In the genomic region with DNA sequence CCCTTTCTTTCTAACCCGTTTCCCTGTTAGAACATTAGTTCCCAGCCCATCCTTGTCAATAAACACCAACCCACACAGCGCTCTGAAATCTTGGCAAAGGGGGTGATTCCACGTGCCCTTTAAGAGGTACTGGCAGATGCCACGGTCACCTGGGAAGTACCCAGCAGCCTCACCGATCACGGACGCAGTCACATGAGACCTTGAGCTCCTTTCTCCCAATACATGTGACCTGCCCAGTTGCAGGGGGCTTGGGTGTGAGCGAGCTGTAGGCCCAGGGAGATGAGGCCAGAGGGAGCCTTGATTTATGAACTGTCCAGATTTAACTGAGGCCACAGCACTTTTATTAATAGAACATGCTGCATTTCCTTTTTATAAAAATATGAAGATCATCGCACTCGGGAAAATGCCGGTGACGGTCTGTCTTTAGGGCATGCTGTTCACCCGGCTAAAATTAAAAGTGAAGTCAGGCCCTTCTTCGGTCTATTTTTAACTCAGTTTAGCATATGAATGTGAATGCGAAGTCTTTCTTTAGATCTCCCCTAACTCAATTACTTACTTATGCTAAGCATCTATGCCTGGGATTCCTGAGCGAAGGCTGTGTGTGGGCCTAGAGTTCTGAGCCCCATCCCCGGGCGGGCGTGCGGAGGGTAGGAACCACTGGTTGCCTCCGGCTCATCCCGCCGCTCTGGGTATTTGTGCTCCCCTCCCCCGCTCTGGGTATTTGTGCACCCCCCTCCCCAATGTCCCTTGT, we compare ENCODE assay signal across 9 mouse cellular contexts. TPM values are rescaled to one million over a fixed set of nuclear protein-coding genes. Genes with fewer than 3 reads are reported as not detected.
DNase-seq lines count a peak whose midpoint lies in the region; ATAC-seq and TF ChIP-seq lines count a peak whose summit lies in the region.
"Had no signal": no experiment of that assay in that cellular context is flagged by ENCODE, and none has a peak within 500 bp of the region (broad histone marks: within the 10 kb centered on the region; RNA-seq: fewer than 3 reads in every experiment).

No protein-coding gene starts in this region.

- no peaks in the 10 kb centered on the region for H3K27me3 ChIP-seq in forebrain, postnatal 0 days (ENCODE audit: insufficient read depth, low read length)
- H3K27me3 ChIP-seq in hindbrain, embryonic 12.5 days, result no peaks in the 10 kb centered on the region; the same call in 1 of the 2 replicates

- peak; percentile 45; the same call in 1 of the 2 replicates for ATAC-seq in forebrain, postnatal 0 days
- peak; percentile 68; the same call in 1 of the 2 replicates for ATAC-seq in hindbrain, embryonic 12.5 days (ENCODE audit: low FRiP score)

- H3K9ac ChIP-seq in forebrain, postnatal 0 days, result no peak overlapping the region
- no peak overlapping the region for H3K9ac ChIP-seq in hindbrain, embryonic 12.5 days

- no peaks in the 10 kb centered on the region for H3K36me3 ChIP-seq in forebrain, postnatal 0 days (ENCODE audit: insufficient read depth)
- H3K36me3 ChIP-seq in hindbrain, embryonic 12.5 days, result no peaks in the 10 kb centered on the region

- 29% methylated on average over 24 of the region's 24 CpGs for WGBS in forebrain, postnatal 0 days
- WGBS in hindbrain, embryonic 12.5 days, result 27% methylated on average over 24 of the region's 24 CpGs

- no peak overlapping the region; the same call in 1 of the 2 replicates for H3K4me3 ChIP-seq in forebrain, postnatal 0 days (ENCODE audit: low read depth, low read length)
- no peak overlapping the region for H3K4me3 ChIP-seq in hindbrain, embryonic 12.5 days

- peaks cover 9% of the 10 kb centered on the region for H3K4me1 ChIP-seq in forebrain, postnatal 0 days (ENCODE audit: insufficient read depth)
- H3K4me1 ChIP-seq in hindbrain, embryonic 12.5 days, result peaks cover 32% of the 10 kb centered on the region

- TF ChIP-seq CTCF in forebrain, postnatal 0 days (IDR thresholded peaks at IDR 0.05; ENCODE audit: low read depth), result no peak

- peak overlapping the region; percentile 13; the same call in 1 of the 2 replicates for H3K4me2 ChIP-seq in forebrain, postnatal 0 days (ENCODE audit: low read depth)
- 0 out of 2 replicates have a peak overlapping the region, but pooled peaks have one; percentile 15 for H3K4me2 ChIP-seq in hindbrain, embryonic 12.5 days (replicated peaks)

- H3K9me3 ChIP-seq in forebrain, postnatal 0 days (ENCODE audit: low read length), result no peaks in the 10 kb centered on the region
- no peaks in the 10 kb centered on the region for H3K9me3 ChIP-seq in hindbrain, embryonic 12.5 days (replicated peaks)

- DNase-seq in embryo, embryonic 10.5 days (ENCODE audit: low spot score), result peak; percentile 52
- no peak for DNase-seq in embryo, embryonic 10 days (ENCODE audit: low spot score)
- peak; percentile 49 for DNase-seq in brain, adult 2 months (ENCODE audit: low read depth, low spot score)
- no peak for DNase-seq in forebrain, postnatal 0 days
- no peak for DNase-seq in adrenal gland, postnatal 25 days
- DNase-seq in frontal cortex, adult 2 months (ENCODE audit: extremely low spot score in 1 of 2, low spot score in 1 of 2), result no peak
- no peak for DNase-seq in left cerebral cortex, adult 18-20 months (ENCODE audit: low spot score in 2 of 2)
- DNase-seq: lung, postnatal 4 days had no signal

- no peak overlapping the region for H3K27ac ChIP-seq in forebrain, postnatal 0 days (ENCODE audit: low read depth, low read length)
- H3K27ac ChIP-seq in hindbrain, embryonic 12.5 days, result no peak overlapping the region

RNA-seq across cellular contexts. Expression of gene Rbm20, which starts 20.4 kb away (rescaled TPM):
- 2.9 and 3.4 TPM in 2 replicates for total RNA-seq in forebrain, postnatal 0 days (2014; rRNA removed)
- polyA plus RNA-seq in forebrain, postnatal 0 days (2015; fragmentation: Nextera tagmentation; extraction: Ambion mirVana), result 1.1 and 1.4 TPM in 2 replicates
- 1.5 and 1.9 TPM in 2 replicates for polyA plus RNA-seq in hindbrain, embryonic 12.5 days (2016; fragmentation: Nextera tagmentation; extraction: Ambion mirVana)
- total RNA-seq in adrenal gland, postnatal 25 days (2021), result 2.2 and 2.6 TPM in 2 replicates
- polyA plus RNA-seq in frontal cortex, adult 2 months (2012; rRNA removed), result 6.8 and 6.9 TPM in 2 replicates
- total RNA-seq in left cerebral cortex, adult 18-20 months (2021), result 1 to 10 TPM; 5.2 to 6.3 TPM

Comparison
In these comparisons a context has a peak if more than half of its experiments do, and no peak if none do; other contexts are left out.
1. DNase-seq: peak in embryo, embryonic 10.5 days (single experiment) and brain, adult 2 months (single experiment); none in embryo, embryonic 10 days (single experiment), forebrain, postnatal 0 days (single experiment), adrenal gland, postnatal 25 days (single experiment), frontal cortex, adult 2 months (0 of 2) and left cerebral cortex, adult 18-20 months (0 of 2).